Mouse (Mus musculus): ENCODE data around the gene Zfr2. TPM values are rescaled to one million over a fixed set of nuclear protein-coding genes. Genes with fewer than 3 reads are reported as not detected.

Zfr2 gene
- polyA plus RNA-seq, 1 experiment from 2014 or later, result 7.3 TPM

DNA sequence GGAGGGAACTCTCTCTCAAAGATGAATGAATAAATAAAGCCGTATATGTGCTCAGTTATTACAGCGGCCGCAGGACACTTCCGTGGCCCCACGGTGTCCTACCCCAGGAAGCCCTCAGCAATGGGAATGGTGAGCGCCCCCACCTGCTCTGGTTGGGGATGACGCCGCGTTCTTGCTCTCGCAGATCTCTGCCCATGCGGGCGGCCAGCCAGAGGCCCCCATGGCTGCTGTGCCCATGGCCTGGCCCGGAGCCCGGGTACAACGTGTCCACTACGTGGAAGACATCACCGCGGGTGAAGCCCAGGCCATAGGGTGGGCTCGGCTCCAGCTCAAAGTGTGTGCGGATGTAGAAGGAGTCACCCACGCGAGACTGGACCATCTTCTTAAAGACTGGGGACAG, 44.7 kb downstream of the Zfr2 start:
- Histone ChIP-seq H3K4me3 (ENCODE audit: control insufficient read depth in 1 of 2, insufficient read depth in 1 of 2, low read depth in 1 of 2, low read length in 2 of 2) (no peak overlapping the region), H3K4me1 (ENCODE audit: control insufficient read depth in 2 of 2, insufficient read depth in 2 of 2, low read length in 2 of 2) (peaks cover 3 to 5% of the 10 kb centered on the region in 2 experiments; a peak in 2 of 4 replicates), H3K27me3 (ENCODE audit: control insufficient read depth, insufficient read depth, low read length) (peaks cover 27% of the 10 kb centered on the region), H3K27ac (replicated peaks in 1 of 2; ENCODE audit: control insufficient read depth in 1 of 2, insufficient read depth in 1 of 2, low read depth in 2 of 2, low read length in 2 of 2) (no peak overlapping the region), H3K9me3 (ENCODE audit: control insufficient read depth, low read length) (no peaks in the 10 kb centered on the region), H3K36me3 (ENCODE audit: control insufficient read depth, insufficient read depth, low read length) (peaks cover 13% of the 10 kb centered on the region), H3K4me2 (ENCODE audit: low read length) (no peak overlapping the region), H3K9ac (ENCODE audit: low read length) (no peak overlapping the region)
- ATAC-seq (ENCODE audit: insufficient number of reproducible peaks, insufficient read depth, low FRiP score, low read depth), result no peak
- WGBS, result 68% methylated on average over 22 of the region's 22 CpGs

DNA sequence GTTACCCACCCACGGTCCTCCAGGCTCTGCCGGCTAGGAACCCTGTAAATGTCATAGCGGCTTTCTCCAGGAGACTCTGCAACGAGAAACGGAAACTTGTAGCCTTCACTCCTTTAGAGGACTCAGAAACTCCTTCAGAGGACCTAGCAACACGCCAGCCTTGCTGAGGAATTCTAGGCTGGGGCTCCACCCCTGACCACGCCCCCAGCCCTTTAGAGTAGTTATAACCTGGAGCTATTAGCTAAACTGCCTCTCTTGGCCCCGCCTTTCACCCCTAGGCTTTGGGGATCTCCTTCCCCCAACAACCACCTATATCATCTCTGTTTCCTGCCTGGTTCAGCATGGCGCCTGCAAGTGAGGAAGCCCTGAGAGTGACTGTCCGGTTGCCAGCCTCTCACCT, 46.5 kb downstream of the Zfr2 start:
- H3K27me3 ChIP-seq (ENCODE audit: control insufficient read depth, insufficient read depth, low read length), result peaks cover 45% of the 10 kb centered on the region
- 26% methylated on average over 10 of the region's 10 CpGs for WGBS
- no peak overlapping the region for H3K27ac ChIP-seq (replicated peaks in 1 of 2; ENCODE audit: control insufficient read depth in 1 of 2, insufficient read depth in 1 of 2, low read depth in 2 of 2, low read length in 2 of 2)
- H3K4me3 ChIP-seq (ENCODE audit: control insufficient read depth in 1 of 2, insufficient read depth in 1 of 2, low read depth in 1 of 2, low read length in 2 of 2), result no peak overlapping the region
- H3K9ac ChIP-seq (ENCODE audit: low read length), result no peak overlapping the region
- H3K36me3 ChIP-seq (ENCODE audit: control insufficient read depth, insufficient read depth, low read length), result no peaks in the 10 kb centered on the region
- no peaks in the 10 kb centered on the region for H3K9me3 ChIP-seq (ENCODE audit: control insufficient read depth, low read length)
- no peak overlapping the region for H3K4me2 ChIP-seq (ENCODE audit: low read length)
- no peak for ATAC-seq (ENCODE audit: insufficient number of reproducible peaks, insufficient read depth, low FRiP score, low read depth)
- H3K4me1 ChIP-seq (ENCODE audit: control insufficient read depth in 2 of 2, insufficient read depth in 2 of 2, low read length in 2 of 2), result peaks cover 3 to 5% of the 10 kb centered on the region in 2 experiments; a peak in 2 of 4 replicates

DNA sequence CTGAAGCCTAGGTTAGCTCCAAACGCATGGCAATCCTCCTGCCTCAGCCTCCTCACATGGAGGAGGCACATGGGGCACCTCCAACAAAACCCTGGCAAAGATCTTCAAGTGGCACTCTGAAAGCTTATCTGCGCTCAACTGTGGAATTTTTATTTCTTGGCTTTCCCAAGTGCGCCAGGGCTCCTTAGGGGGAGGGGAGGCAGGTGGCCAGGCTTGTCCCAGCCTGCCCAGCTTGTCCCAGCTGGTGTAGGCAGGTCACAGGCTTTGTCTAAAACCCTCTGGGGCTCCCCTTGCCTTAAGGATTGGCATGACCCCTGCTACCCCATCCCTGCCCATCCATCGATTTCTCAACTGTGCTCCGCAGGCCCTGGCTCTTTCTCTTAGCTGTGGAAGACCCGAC, 51.2 kb downstream of the Zfr2 start:
- no peak overlapping the region for H3K9ac ChIP-seq (ENCODE audit: low read length)
- H3K36me3 ChIP-seq (ENCODE audit: control insufficient read depth, insufficient read depth, low read length), result no peaks in the 10 kb centered on the region
- no peaks in the 10 kb centered on the region for H3K9me3 ChIP-seq (ENCODE audit: control insufficient read depth, low read length)
- ATAC-seq (ENCODE audit: insufficient number of reproducible peaks, insufficient read depth, low FRiP score, low read depth), result no peak
- 36% methylated on average over 6 of the region's 6 CpGs for WGBS
- no peak overlapping the region for H3K4me3 ChIP-seq (ENCODE audit: control insufficient read depth in 1 of 2, insufficient read depth in 1 of 2, low read depth in 1 of 2, low read length in 2 of 2)
- H3K4me1 ChIP-seq (ENCODE audit: control insufficient read depth in 2 of 2, insufficient read depth in 2 of 2, low read length in 2 of 2), result peaks cover 6 to 10% of the 10 kb centered on the region in 2 experiments; a peak in 3 of 4 replicates
- peaks cover 63% of the 10 kb centered on the region for H3K27me3 ChIP-seq (ENCODE audit: control insufficient read depth, insufficient read depth, low read length)
- no peak overlapping the region for H3K4me2 ChIP-seq (ENCODE audit: low read length)
- H3K27ac ChIP-seq (replicated peaks in 1 of 2; ENCODE audit: control insufficient read depth in 1 of 2, insufficient read depth in 1 of 2, low read depth in 2 of 2, low read length in 2 of 2), result no peak overlapping the region

DNA sequence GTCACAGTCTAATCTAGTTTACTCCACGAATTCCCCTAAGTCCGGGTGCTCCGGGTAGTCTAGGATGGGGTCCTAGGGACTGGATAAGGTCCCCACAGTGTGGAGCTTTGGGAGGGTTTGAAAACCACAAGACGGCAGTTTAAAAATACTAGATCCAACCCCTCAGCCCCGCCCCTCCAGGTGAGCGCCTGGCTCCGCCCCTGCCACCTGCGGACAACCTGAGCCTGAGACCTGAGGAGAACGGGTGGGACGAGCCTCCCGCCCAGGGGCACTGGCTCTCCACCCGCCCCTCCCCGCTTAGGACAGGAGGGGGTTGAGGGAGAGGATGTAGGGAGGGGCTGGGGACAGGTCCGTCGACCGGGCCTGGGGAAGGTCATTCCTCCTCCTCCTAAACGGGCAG, 51.8 kb downstream of the Zfr2 start:
- Histone ChIP-seq H3K4me1 (ENCODE audit: control insufficient read depth in 2 of 2, insufficient read depth in 2 of 2, low read length in 2 of 2) (peaks cover 3 to 7% of the 10 kb centered on the region in 2 experiments; a peak in 2 of 4 replicates), H3K9ac (ENCODE audit: low read length) (no peak overlapping the region), H3K4me3 (ENCODE audit: control insufficient read depth in 1 of 2, insufficient read depth in 1 of 2, low read depth in 1 of 2, low read length in 2 of 2) (peak overlapping the region in 1 of 2 experiments; percentile 52; a peak in 1 of 4 replicates), H3K9me3 (ENCODE audit: control insufficient read depth, low read length) (no peaks in the 10 kb centered on the region), H3K27me3 (ENCODE audit: control insufficient read depth, insufficient read depth, low read length) (peaks cover 63% of the 10 kb centered on the region), H3K27ac (replicated peaks in 1 of 2; ENCODE audit: control insufficient read depth in 1 of 2, insufficient read depth in 1 of 2, low read depth in 2 of 2, low read length in 2 of 2) (no peak overlapping the region), H3K36me3 (ENCODE audit: control insufficient read depth, insufficient read depth, low read length) (no peaks in the 10 kb centered on the region), H3K4me2 (ENCODE audit: low read length) (peak overlapping the region; percentile 84; the same call in 1 of the 2 replicates)
- 12% methylated on average over 17 of the region's 17 CpGs for WGBS
- no peak for ATAC-seq (ENCODE audit: insufficient number of reproducible peaks, insufficient read depth, low FRiP score, low read depth)

DNA sequence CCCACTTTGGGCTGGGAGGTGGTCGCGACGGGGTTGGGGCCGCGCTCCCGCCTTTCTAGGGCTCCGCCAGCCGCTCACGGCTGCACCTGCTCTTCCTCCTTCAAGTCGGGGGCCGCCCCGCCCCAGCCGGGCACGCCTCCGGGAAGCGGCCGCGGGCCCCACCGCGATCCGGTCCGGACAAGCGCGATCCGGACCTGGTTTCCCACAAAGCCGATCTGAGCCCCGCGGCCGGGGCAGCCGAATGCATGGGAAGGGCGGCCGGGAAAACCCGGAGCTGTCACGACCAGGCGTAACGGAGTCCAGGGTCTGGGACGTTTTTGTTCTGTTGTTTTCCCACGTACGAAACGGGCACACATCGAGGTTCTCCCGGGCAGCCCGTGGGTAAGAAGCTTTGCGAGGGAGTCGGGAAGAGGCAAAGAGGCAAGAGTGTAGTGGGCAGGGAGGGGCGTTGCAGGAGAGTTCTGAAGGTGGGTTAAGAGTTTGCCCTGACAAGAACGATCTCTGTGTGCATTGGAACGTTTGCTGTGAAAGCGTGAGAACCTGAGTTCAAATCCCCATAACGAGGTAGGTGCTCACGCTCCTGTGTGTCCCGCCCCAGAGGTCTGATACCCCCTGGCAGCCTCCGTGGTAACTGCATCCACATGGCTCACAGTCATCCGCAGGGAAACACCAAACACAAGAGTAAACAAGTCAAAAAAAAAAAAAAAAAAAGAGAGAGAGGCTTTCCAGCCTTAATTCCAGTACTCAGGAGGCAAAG, 52.9 kb downstream of the Zfr2 start:
- Histone ChIP-seq H3K9ac (ENCODE audit: low read length) (peak overlapping the region; percentile 64), H3K27ac (replicated peaks in 1 of 2; ENCODE audit: control insufficient read depth in 1 of 2, insufficient read depth in 1 of 2, low read depth in 2 of 2, low read length in 2 of 2) (no peak overlapping the region), H3K4me2 (ENCODE audit: low read length) (peak overlapping the region; percentile 84), H3K4me3 (ENCODE audit: control insufficient read depth in 1 of 2, insufficient read depth in 1 of 2, low read depth in 1 of 2, low read length in 2 of 2) (peak overlapping the region; percentile 52 to 54), H3K36me3 (ENCODE audit: control insufficient read depth, insufficient read depth, low read length) (no peaks in the 10 kb centered on the region), H3K4me1 (ENCODE audit: control insufficient read depth in 2 of 2, insufficient read depth in 2 of 2, low read length in 2 of 2) (peaks cover 3 to 7% of the 10 kb centered on the region in 2 experiments; a peak in 2 of 4 replicates), H3K27me3 (ENCODE audit: control insufficient read depth, insufficient read depth, low read length) (peaks cover 63% of the 10 kb centered on the region), H3K9me3 (ENCODE audit: control insufficient read depth, low read length) (no peaks in the 10 kb centered on the region)
- WGBS, result 2% methylated on average over 53 of the region's 54 CpGs
- peak; percentile 68 for ATAC-seq (ENCODE audit: insufficient number of reproducible peaks, insufficient read depth, low FRiP score, low read depth)

DNA sequence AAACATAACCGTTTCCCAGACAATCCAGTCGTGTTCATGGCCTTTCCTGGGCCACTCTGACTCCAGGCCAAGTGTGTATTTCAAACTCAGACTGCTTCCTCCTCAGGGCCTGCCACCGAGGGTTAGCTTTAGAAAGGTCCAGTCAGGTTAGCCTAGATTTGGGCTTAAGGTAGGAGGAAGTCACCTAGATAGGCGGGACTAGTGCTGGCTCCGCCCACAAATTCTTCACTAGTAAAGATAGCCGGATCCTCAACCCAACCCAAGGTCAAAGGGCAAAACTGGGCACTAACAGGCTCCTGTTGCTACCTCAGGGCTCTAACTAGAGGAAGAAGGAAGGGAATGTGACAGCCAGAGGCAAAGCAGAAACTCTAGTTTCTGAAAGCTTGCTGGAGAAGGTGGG, 53.6 kb downstream of the Zfr2 start:
- H3K27me3 ChIP-seq (ENCODE audit: control insufficient read depth, insufficient read depth, low read length), result peaks cover 66% of the 10 kb centered on the region

DNA sequence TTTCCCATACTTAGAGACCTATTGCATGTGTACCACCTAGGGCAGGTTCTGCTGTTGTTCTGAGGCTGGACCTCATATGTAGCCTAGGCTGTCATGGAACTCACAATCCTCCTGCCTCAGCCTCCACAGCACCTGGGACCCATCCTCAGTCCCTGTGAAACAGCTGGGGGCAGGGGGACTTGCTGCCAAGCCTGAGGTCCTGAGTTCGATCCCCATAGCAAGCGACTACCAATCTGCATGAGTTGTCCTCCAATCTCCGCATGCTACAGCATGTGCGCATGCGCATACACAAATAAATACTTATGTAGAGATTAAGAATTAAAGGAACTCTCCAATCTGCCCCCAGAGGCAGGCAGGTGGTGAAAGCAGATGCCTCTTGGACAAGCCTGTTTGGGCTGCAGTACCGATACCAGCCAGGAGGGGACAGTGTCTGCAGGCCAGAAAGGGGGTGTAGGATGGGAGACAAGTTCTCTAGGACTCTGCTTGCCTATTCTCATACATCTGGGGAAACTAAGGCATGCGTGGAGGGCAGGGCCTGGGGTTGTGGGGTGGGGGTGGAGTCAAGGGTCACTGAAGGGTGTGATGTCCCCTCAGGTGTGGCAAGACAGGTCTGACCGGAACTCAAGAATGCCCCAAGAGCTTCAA, 54.7 kb downstream of the Zfr2 start:
- 55% methylated on average over 8 of the region's 8 CpGs for WGBS
- H3K9me3 ChIP-seq (ENCODE audit: control insufficient read depth, low read length), result no peaks in the 10 kb centered on the region
- no peak overlapping the region for H3K9ac ChIP-seq (ENCODE audit: low read length)
- no peak for ATAC-seq (ENCODE audit: insufficient number of reproducible peaks, insufficient read depth, low FRiP score, low read depth)
- no peaks in the 10 kb centered on the region for H3K36me3 ChIP-seq (ENCODE audit: control insufficient read depth, insufficient read depth, low read length)
- H3K4me3 ChIP-seq (ENCODE audit: control insufficient read depth in 1 of 2, insufficient read depth in 1 of 2, low read depth in 1 of 2, low read length in 2 of 2), result no peak overlapping the region
- H3K4me2 ChIP-seq (ENCODE audit: low read length), result no peak overlapping the region
- no peak overlapping the region for H3K27ac ChIP-seq (replicated peaks in 1 of 2; ENCODE audit: control insufficient read depth in 1 of 2, insufficient read depth in 1 of 2, low read depth in 2 of 2, low read length in 2 of 2)
- H3K27me3 ChIP-seq (ENCODE audit: control insufficient read depth, insufficient read depth, low read length), result peaks cover 64% of the 10 kb centered on the region
- peaks cover 3 to 7% of the 10 kb centered on the region in 2 experiments; a peak in 2 of 4 replicates for H3K4me1 ChIP-seq (ENCODE audit: control insufficient read depth in 2 of 2, insufficient read depth in 2 of 2, low read length in 2 of 2)

More for the DNA sequence above, 53.6 kb downstream of the Zfr2 start:
- H3K9ac ChIP-seq (ENCODE audit: low read length), result no peak overlapping the region
- H3K27ac ChIP-seq (replicated peaks in 1 of 2; ENCODE audit: control insufficient read depth in 1 of 2, insufficient read depth in 1 of 2, low read depth in 2 of 2, low read length in 2 of 2), result no peak overlapping the region
- ATAC-seq (ENCODE audit: insufficient number of reproducible peaks, insufficient read depth, low FRiP score, low read depth), result no peak
- peaks cover 3 to 7% of the 10 kb centered on the region in 2 experiments; a peak in 2 of 4 replicates for H3K4me1 ChIP-seq (ENCODE audit: control insufficient read depth in 2 of 2, insufficient read depth in 2 of 2, low read length in 2 of 2)
- 39% methylated on average over 6 of the region's 6 CpGs for WGBS
- H3K4me2 ChIP-seq (ENCODE audit: low read length), result no peak overlapping the region
- no peak overlapping the region for H3K4me3 ChIP-seq (ENCODE audit: control insufficient read depth in 1 of 2, insufficient read depth in 1 of 2, low read depth in 1 of 2, low read length in 2 of 2)
- no peaks in the 10 kb centered on the region for H3K36me3 ChIP-seq (ENCODE audit: control insufficient read depth, insufficient read depth, low read length)
- H3K9me3 ChIP-seq (ENCODE audit: control insufficient read depth, low read length), result no peaks in the 10 kb centered on the region

Data from heart, embryonic 14.5 days (tissue).